Mouse (Mus musculus): ENCODE measurements around the gene Lamtor5. TPM values are rescaled to one million over a fixed set of nuclear protein-coding genes. Genes with fewer than 3 reads are reported as not detected.

Lamtor5 gene
- polyA plus RNA-seq, 1 experiment from 2014 or later, result 190 TPM

DNA sequence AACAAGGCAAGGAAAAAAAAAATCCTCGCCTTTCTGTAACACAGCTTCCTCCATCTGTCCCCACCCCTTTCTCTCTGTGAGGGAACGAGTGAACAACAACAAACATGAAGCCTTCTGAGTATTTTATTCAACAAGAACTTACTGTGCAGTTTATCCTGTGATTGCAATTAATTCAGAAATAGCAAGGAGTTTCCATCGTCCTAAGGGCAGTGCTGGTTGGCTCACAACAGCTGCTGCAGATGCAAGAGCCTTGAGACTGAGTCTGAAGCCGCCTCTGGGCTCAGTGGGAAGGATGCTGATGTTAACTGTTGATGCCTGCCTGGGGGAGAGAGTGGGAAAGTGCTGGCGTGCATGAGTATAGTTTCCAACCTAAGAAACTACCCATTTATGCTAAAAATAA lies 20.7 kb upstream of the Lamtor5 start:
- Histone ChIP-seq H3K27ac (ENCODE audit: low read depth, low read length) (no peak overlapping the region), H3K9ac (ENCODE audit: low read depth, low read length) (no peak overlapping the region), H3K4me2 (replicated peaks; ENCODE audit: low read depth, low read length) (no peak overlapping the region), H3K4me3 (ENCODE audit: low read length) (no peak overlapping the region), H3K36me3 (ENCODE audit: control insufficient read depth, insufficient read depth, low read length) (no peaks in the 10 kb centered on the region), H3K4me1 (ENCODE audit: control insufficient read depth, insufficient read depth, low read length) (0 out of 2 replicates have a peak, but pooled peaks cover 3% of the 10 kb centered on the region), H3K27me3 (ENCODE audit: control insufficient read depth, insufficient read depth, low read length) (no peaks in the 10 kb centered on the region), H3K9me3 (ENCODE audit: control insufficient read depth, low read length) (no peaks in the 10 kb centered on the region)
- WGBS, result 67% methylated on average over 5 of the region's 5 CpGs
- no peak for ATAC-seq (ENCODE audit: low FRiP score, low TSS enrichment)

DNA sequence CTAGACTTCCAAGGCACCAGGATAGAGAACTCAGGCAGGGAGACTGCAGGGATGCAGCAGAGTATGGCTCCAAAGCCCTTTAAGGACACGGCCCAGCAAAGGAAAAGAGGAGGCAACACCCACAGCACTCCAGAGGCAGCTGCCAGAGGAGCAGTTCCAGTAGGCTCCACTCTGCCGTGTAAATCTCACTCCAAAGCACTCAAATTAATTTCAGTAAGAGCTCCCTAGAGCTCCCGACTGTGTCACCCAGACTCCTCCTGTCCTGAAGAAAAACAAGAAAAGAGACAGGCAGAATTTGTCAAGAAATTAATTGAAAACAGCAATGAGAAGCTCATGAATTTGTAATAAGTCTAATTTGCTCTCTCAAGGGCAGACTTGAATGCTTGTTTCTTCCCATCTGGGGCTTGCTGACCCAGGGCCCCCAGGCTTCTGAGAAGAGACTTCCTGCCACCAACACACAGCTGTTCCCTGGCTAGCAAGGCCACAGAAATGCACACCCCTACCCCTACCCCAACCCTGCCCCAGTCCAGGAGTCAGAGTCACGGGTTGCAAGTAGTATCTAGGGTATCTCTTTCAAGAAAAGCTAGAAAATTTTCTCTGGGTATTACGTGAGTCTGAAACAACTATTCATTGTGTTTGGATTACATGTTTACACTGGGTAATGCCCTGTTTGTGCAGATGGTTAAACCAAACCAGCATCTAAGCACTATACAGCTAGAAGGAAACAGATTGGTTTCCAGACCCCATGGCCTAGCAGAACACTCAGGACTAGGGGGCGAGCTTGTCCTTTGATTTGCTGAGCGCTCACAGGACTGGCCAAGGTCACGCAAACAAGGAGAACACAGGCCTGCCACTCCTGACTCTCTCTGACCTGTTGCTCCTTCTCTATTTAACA lies 17.5 kb upstream of the Lamtor5 start:
- Histone ChIP-seq H3K9ac (ENCODE audit: low read depth, low read length) (no peak overlapping the region), H3K4me1 (ENCODE audit: control insufficient read depth, insufficient read depth, low read length) (0 out of 2 replicates have a peak, but pooled peaks cover 3% of the 10 kb centered on the region), H3K27ac (ENCODE audit: low read depth, low read length) (0 out of 2 replicates have a peak overlapping the region, but pooled peaks have one; percentile 9), H3K9me3 (ENCODE audit: control insufficient read depth, low read length) (no peaks in the 10 kb centered on the region), H3K4me3 (ENCODE audit: low read length) (no peak overlapping the region), H3K4me2 (replicated peaks; ENCODE audit: low read depth, low read length) (no peak overlapping the region), H3K27me3 (ENCODE audit: control insufficient read depth, insufficient read depth, low read length) (no peaks in the 10 kb centered on the region), H3K36me3 (ENCODE audit: control insufficient read depth, insufficient read depth, low read length) (no peaks in the 10 kb centered on the region)
- 33% methylated on average over 8 of the region's 8 CpGs for WGBS
- peak; percentile 55; the same call in 1 of the 2 replicates for ATAC-seq (ENCODE audit: low FRiP score, low TSS enrichment)

DNA sequence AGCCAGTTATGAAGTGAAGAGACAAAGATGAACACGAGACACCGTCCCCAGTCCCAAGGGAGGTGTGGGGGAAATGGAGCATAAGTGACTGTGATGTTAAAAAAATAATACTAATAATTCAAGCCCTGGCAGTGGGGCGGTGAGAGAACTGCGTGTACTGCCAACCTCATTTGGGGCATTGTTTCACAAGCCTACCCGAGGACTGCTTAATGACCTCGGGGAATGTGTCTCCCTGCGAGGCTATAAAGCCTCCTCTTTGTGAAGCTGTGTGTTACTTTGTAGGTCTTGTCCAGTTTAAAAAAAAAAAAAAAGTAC lies 16.9 kb upstream of the Lamtor5 start:
- 22% methylated on average over 7 of the region's 7 CpGs for WGBS
- no peaks in the 10 kb centered on the region for H3K36me3 ChIP-seq (ENCODE audit: control insufficient read depth, insufficient read depth, low read length)

GRCm38 (mm10) chr3:107266814-107267345 lies 11.8 kb upstream of the Lamtor5 start:
- Histone ChIP-seq H3K27me3 (ENCODE audit: control insufficient read depth, insufficient read depth, low read length) (no peaks in the 10 kb centered on the region), H3K27ac (ENCODE audit: low read depth, low read length) (no peak overlapping the region), H3K4me3 (ENCODE audit: low read length) (no peak overlapping the region), H3K36me3 (ENCODE audit: control insufficient read depth, insufficient read depth, low read length) (no peaks in the 10 kb centered on the region), H3K4me1 (ENCODE audit: control insufficient read depth, insufficient read depth, low read length) (no peaks in the 10 kb centered on the region), H3K9ac (ENCODE audit: low read depth, low read length) (no peak overlapping the region), H3K9me3 (ENCODE audit: control insufficient read depth, low read length) (no peaks in the 10 kb centered on the region), H3K4me2 (replicated peaks; ENCODE audit: low read depth, low read length) (no peak overlapping the region)
- no peak for ATAC-seq (ENCODE audit: low FRiP score, low TSS enrichment)
- WGBS, result 80% methylated on average over 2 of the region's 2 CpGs

More for the DNA sequence above, 16.9 kb upstream of the Lamtor5 start:
- no peak overlapping the region for H3K27ac ChIP-seq (ENCODE audit: low read depth, low read length)
- no peaks in the 10 kb centered on the region for H3K27me3 ChIP-seq (ENCODE audit: control insufficient read depth, insufficient read depth, low read length)
- no peak for ATAC-seq (ENCODE audit: low FRiP score, low TSS enrichment)
- no peak overlapping the region for H3K4me3 ChIP-seq (ENCODE audit: low read length)
- H3K9me3 ChIP-seq (ENCODE audit: control insufficient read depth, low read length), result no peaks in the 10 kb centered on the region
- H3K4me1 ChIP-seq (ENCODE audit: control insufficient read depth, insufficient read depth, low read length), result 0 out of 2 replicates have a peak, but pooled peaks cover 3% of the 10 kb centered on the region
- H3K4me2 ChIP-seq (replicated peaks; ENCODE audit: low read depth, low read length), result no peak overlapping the region
- H3K9ac ChIP-seq (ENCODE audit: low read depth, low read length), result no peak overlapping the region

DNA sequence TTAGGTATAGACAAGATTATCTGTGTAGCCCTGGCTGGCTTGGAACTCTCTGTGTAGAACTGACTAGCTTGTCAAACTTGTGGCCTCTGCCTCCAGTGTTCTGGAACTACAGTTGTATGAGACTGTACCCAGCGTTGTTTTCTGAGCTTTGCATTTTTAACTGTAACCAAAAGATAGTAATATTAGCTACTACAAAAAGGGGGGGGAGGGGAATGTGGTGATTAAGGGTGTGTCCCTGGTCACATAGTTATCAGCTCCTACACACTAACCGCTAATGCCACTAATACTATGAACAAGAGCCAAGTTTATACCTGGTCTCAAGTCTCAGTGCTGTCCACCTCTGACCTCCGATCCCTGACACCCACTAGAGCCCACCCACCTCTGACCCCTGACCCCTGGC lies 6.2 kb upstream of the Lamtor5 start:
- no peak overlapping the region for H3K4me2 ChIP-seq (replicated peaks; ENCODE audit: low read depth, low read length)
- H3K9me3 ChIP-seq (ENCODE audit: control insufficient read depth, low read length), result no peaks in the 10 kb centered on the region
- H3K4me1 ChIP-seq (ENCODE audit: control insufficient read depth, insufficient read depth, low read length), result no peaks in the 10 kb centered on the region
- H3K9ac ChIP-seq (ENCODE audit: low read depth, low read length), result no peak overlapping the region
- H3K36me3 ChIP-seq (ENCODE audit: control insufficient read depth, insufficient read depth, low read length), result no peaks in the 10 kb centered on the region
- ATAC-seq (ENCODE audit: low FRiP score, low TSS enrichment), result no peak
- H3K27ac ChIP-seq (ENCODE audit: low read depth, low read length), result no peak overlapping the region
- 92% methylated on average over 3 of the region's 3 CpGs for WGBS
- no peaks in the 10 kb centered on the region for H3K27me3 ChIP-seq (ENCODE audit: control insufficient read depth, insufficient read depth, low read length)
- H3K4me3 ChIP-seq (ENCODE audit: low read length), result no peak overlapping the region

- H3K4me2 ChIP-seq (replicated peaks; ENCODE audit: low read depth, low read length), result no peak overlapping the region
- ATAC-seq (ENCODE audit: low FRiP score, low TSS enrichment), result peak; percentile 61; the same call in 1 of the 2 replicates
- no peaks in the 10 kb centered on the region for H3K27me3 ChIP-seq (ENCODE audit: control insufficient read depth, insufficient read depth, low read length)
- no peaks in the 10 kb centered on the region for H3K36me3 ChIP-seq (ENCODE audit: control insufficient read depth, insufficient read depth, low read length)
- H3K27ac ChIP-seq (ENCODE audit: low read depth, low read length), result no peak overlapping the region
- H3K4me1 ChIP-seq (ENCODE audit: control insufficient read depth, insufficient read depth, low read length), result no peaks in the 10 kb centered on the region
- no peak overlapping the region for H3K4me3 ChIP-seq (ENCODE audit: low read length)
- 14% methylated on average over 3 of the region's 3 CpGs for WGBS
- no peak overlapping the region for H3K9ac ChIP-seq (ENCODE audit: low read depth, low read length)
- H3K9me3 ChIP-seq (ENCODE audit: control insufficient read depth, low read length), result no peaks in the 10 kb centered on the region
Observed at GRCm38 (mm10) chr3:107273820-107274219, 4.8 kb upstream of the Lamtor5 start.

DNA sequence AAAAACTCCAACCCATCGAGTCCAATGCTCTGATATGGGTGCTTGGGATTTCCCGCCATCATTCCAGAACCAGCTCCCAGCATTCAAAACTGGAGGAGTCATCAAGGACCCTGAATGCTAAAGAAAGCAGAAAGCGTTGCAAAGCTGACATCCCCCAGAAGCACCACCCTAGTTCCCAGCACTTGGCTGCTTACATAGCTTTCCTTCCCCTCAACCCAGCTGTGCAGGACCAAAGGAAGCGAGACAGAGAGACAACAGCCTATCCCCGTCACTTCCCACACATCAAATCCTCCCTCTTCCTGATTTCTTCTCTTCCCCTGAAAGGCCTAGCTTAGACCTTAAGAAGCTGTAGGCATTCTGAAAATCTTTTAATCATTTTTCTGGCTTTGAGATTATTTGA lies 3.3 kb upstream of the Lamtor5 start:
- no peak overlapping the region for H3K27ac ChIP-seq (ENCODE audit: low read depth, low read length)
- peaks cover 6% of the 10 kb centered on the region; the same call in 1 of the 2 replicates for H3K4me1 ChIP-seq (ENCODE audit: control insufficient read depth, insufficient read depth, low read length)
- no peak overlapping the region for H3K9ac ChIP-seq (ENCODE audit: low read depth, low read length)
- H3K4me3 ChIP-seq (ENCODE audit: low read length), result no peak overlapping the region
- H3K36me3 ChIP-seq (ENCODE audit: control insufficient read depth, insufficient read depth, low read length), result no peaks in the 10 kb centered on the region
- no peak for ATAC-seq (ENCODE audit: low FRiP score, low TSS enrichment)
- no peaks in the 10 kb centered on the region for H3K27me3 ChIP-seq (ENCODE audit: control insufficient read depth, insufficient read depth, low read length)
- WGBS, result 66% methylated on average over 5 of the region's 5 CpGs
- no peak overlapping the region for H3K4me2 ChIP-seq (replicated peaks; ENCODE audit: low read depth, low read length)
- H3K9me3 ChIP-seq (ENCODE audit: control insufficient read depth, low read length), result no peaks in the 10 kb centered on the region

GRCm38 (mm10) chr3:107275996-107276395 lies 2.7 kb upstream of the Lamtor5 start:
- Histone ChIP-seq H3K27ac (ENCODE audit: low read depth, low read length) (no peak overlapping the region), H3K4me1 (ENCODE audit: control insufficient read depth, insufficient read depth, low read length) (peaks cover 6% of the 10 kb centered on the region; the same call in 1 of the 2 replicates), H3K4me3 (ENCODE audit: low read length) (no peak overlapping the region), H3K27me3 (ENCODE audit: control insufficient read depth, insufficient read depth, low read length) (no peaks in the 10 kb centered on the region), H3K9ac (ENCODE audit: low read depth, low read length) (no peak overlapping the region), H3K4me2 (replicated peaks; ENCODE audit: low read depth, low read length) (no peak overlapping the region), H3K9me3 (ENCODE audit: control insufficient read depth, low read length) (no peaks in the 10 kb centered on the region), H3K36me3 (ENCODE audit: control insufficient read depth, insufficient read depth, low read length) (no peaks in the 10 kb centered on the region)
- 51% methylated on average over 4 of the region's 4 CpGs for WGBS
- no peak for ATAC-seq (ENCODE audit: low FRiP score, low TSS enrichment)

GRCm38 (mm10) chr3:107276626-107277025 lies 2.0 kb upstream of the Lamtor5 start:
- Histone ChIP-seq H3K9ac (ENCODE audit: low read depth, low read length) (no peak overlapping the region), H3K4me1 (ENCODE audit: control insufficient read depth, insufficient read depth, low read length) (peaks cover 6% of the 10 kb centered on the region; the same call in 1 of the 2 replicates), H3K4me2 (replicated peaks; ENCODE audit: low read depth, low read length) (no peak overlapping the region), H3K36me3 (ENCODE audit: control insufficient read depth, insufficient read depth, low read length) (no peaks in the 10 kb centered on the region), H3K27ac (ENCODE audit: low read depth, low read length) (no peak overlapping the region), H3K9me3 (ENCODE audit: control insufficient read depth, low read length) (no peaks in the 10 kb centered on the region), H3K4me3 (ENCODE audit: low read length) (no peak overlapping the region), H3K27me3 (ENCODE audit: control insufficient read depth, insufficient read depth, low read length) (no peaks in the 10 kb centered on the region)
- no peak for ATAC-seq (ENCODE audit: low FRiP score, low TSS enrichment)
- WGBS, result 83% methylated on average over 3 of the region's 3 CpGs
